Comparison of ENCODE assay signal across 18 mouse cellular contexts in the genomic region with DNA sequence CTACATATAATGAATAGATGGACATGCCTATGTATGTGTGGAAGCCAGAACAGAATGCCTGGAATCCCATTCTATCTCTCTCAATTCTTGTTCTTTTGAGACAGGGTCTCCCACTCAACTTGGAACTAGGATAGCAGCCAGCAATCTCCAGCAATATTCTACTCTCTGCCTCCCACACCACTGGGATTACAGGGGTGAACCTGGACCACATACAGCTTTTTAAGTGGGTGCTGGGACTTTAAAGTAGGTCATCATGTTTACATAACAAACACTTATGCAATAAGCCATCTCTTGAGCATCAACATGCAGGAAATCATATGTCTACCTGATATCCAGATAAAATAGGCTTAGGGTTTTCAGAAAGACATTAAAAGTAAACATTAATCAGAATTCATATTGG. TPM values are rescaled to one million over a fixed set of nuclear protein-coding genes. Genes with fewer than 3 reads are reported as not detected.
"Had no signal": no experiment of that assay in that cellular context is flagged by ENCODE, and none has a peak within 500 bp of the region (broad histone marks: within the 10 kb centered on the region; RNA-seq: fewer than 3 reads in every experiment).

No protein-coding gene starts in this region.

- H3K4me2 ChIP-seq: intestine, embryonic 15.5 days; kidney, embryonic 15.5 days; limb, embryonic 12.5 days; limb, embryonic 15.5 days; liver, embryonic 13.5 days; midbrain, embryonic 12.5 days; midbrain, embryonic 15.5 days; neural tube, embryonic 12.5 days; neural tube, embryonic 15.5 days had no signal

- H3K4me1 ChIP-seq: intestine, embryonic 15.5 days; kidney, embryonic 15.5 days; limb, embryonic 12.5 days; limb, embryonic 15.5 days; liver, embryonic 13.5 days; midbrain, embryonic 12.5 days; neural tube, embryonic 12.5 days had no signal

- DNase-seq: kidney, adult 11 months; kidney, adult 8-10 months; kidney, postnatal 10 days; kidney, postnatal 4 days; liver, embryonic 13.5 days; lung, adult 2 months; thymus, adult 18-20 months; thymus, postnatal 36 days had no signal

- H3K27ac ChIP-seq: intestine, embryonic 15.5 days; kidney, embryonic 15.5 days; limb, embryonic 12.5 days; limb, embryonic 15.5 days; liver, embryonic 13.5 days; macrophage; midbrain, embryonic 12.5 days; midbrain, embryonic 15.5 days; neural tube, embryonic 12.5 days; neural tube, embryonic 15.5 days had no signal

- H3K9ac ChIP-seq: intestine, embryonic 15.5 days; kidney, embryonic 15.5 days; limb, embryonic 12.5 days; limb, embryonic 15.5 days; liver, embryonic 13.5 days; midbrain, embryonic 12.5 days; midbrain, embryonic 15.5 days; neural tube, embryonic 12.5 days; neural tube, embryonic 15.5 days had no signal

- H3K4me3 ChIP-seq: intestine, embryonic 15.5 days; kidney, embryonic 15.5 days; limb, embryonic 12.5 days; limb, embryonic 15.5 days; liver, embryonic 13.5 days; midbrain, embryonic 12.5 days; midbrain, embryonic 15.5 days; neural tube, embryonic 12.5 days; neural tube, embryonic 15.5 days had no signal

- ATAC-seq: intestine, embryonic 15.5 days; midbrain, embryonic 15.5 days had no signal

- H3K9me3 ChIP-seq: intestine, embryonic 15.5 days; kidney, embryonic 15.5 days; limb, embryonic 12.5 days; limb, embryonic 15.5 days; liver, embryonic 13.5 days; midbrain, embryonic 12.5 days; midbrain, embryonic 15.5 days; neural tube, embryonic 12.5 days; neural tube, embryonic 15.5 days had no signal

- H3K27me3 ChIP-seq: intestine, embryonic 15.5 days; kidney, embryonic 15.5 days; limb, embryonic 12.5 days; limb, embryonic 15.5 days; liver, embryonic 13.5 days; midbrain, embryonic 12.5 days; midbrain, embryonic 15.5 days; neural tube, embryonic 12.5 days; neural tube, embryonic 15.5 days had no signal

- H3K36me3 ChIP-seq: intestine, embryonic 15.5 days; kidney, embryonic 15.5 days; limb, embryonic 12.5 days; limb, embryonic 15.5 days; liver, embryonic 13.5 days; midbrain, embryonic 12.5 days; midbrain, embryonic 15.5 days; neural tube, embryonic 12.5 days; neural tube, embryonic 15.5 days had no signal

RNA-seq across cellular contexts. Expression of a gene that starts 41.7 kb away (rescaled TPM):
- polyA plus RNA-seq: urinary bladder, adult 2 months had no signal
